Mouse (Mus musculus): ENCODE measurements around the gene Cep152. TPM values are rescaled to one million over a fixed set of nuclear protein-coding genes. Genes with fewer than 3 reads are reported as not detected.

Cep152 gene
- total RNA-seq (2015; ENCODE audit: low replicate concordance) (2.1 and 3.8 TPM in 2 replicates), total RNA-seq (2017; ENCODE audit: low replicate concordance) (11.1 and 18.4 TPM in 2 replicates)

DNA sequence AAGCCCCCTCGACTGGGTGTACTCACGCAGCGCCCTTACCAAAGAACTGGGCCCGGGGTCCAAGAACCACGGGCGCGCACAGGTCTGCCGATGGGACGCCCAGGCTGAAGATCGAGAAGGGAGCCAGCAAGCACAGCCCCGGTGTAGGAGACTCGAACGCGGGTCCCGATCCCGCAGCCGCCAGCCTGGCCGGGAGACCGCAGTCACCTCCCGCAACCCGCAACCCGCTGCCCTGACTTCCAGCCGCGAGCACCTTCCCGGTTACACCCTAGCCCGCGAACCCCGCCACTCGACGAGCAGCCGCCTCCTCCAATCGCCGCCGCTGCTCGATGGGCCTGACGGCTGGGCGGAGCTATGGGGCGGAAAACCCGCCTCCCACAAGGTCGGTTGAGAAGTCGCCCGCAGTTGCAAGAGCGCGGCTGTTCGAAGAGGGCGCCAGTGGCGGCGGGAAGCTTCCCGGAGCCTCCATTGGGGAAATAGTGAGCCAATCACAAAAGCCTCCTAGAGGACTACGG is at the start of gene Cep152:
Cep152 (minus strand) TSS at position 277 of the 515 bp plus-strand sequence.
- ATAC-seq (replicated peaks; ENCODE audit: low FRiP score, poor library complexity, severe bottlenecking): peak; percentile 97

DNA sequence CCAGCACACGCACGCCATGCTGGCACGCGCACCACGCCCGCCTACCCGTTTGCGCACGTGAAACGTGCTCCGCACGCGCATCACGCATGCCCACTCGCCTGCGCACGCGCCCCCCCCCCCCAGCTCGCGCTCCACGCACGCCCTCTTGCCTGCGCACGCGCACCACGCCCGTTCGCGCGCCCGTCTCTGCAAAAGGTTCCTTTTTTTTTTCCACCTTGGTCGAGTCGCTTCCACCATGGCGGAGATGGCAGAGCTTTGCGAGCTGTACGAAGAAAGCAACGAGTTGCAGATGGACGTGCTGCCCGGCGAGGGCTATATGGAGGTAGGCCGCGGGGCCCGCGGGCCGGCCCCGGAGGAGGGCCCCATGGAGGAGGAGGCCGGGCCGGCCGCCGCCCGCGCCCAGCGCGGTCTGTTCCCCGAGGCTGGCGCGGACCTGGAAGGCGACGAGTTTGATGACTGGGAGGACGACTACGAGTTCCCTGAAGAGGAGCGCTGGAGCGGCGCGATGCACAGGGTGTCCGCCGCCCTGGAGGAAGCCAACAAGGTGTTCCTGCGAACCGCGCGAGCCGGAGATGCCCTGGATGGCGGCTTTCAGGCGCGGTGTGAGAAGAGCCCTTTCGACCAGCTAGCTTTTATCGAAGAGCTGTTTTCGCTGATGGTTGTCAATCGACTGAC is 48.2 kb upstream of the Cep152 start, which contains the start of gene Eid1:
Eid1 (plus strand) TSS at position 139 of the 675 bp plus-strand sequence.
- ATAC-seq (replicated peaks; ENCODE audit: low FRiP score, poor library complexity, severe bottlenecking): peak; percentile 80

DNA sequence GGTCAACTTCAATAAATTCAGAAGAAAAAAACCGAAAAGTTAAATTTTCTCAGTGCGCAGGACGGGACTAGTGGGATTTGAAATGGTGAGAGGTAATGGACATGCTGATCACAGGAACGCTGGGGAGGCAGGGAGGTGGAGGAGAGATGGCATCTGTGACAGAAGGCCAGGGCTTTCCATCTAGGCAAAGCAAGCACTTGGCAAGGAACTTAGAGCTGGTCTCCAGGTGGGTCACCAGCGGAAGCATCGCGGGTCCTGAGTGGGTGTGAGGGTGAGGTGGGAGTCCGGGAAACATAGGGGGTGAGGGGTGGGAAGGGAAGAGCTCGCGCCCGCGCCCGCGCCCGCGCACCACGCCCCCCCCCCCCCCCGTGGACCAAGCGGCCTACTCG is 47.6 kb upstream of the Cep152 start:
- ATAC-seq (replicated peaks; ENCODE audit: low FRiP score, poor library complexity, severe bottlenecking): no peak

DNA sequence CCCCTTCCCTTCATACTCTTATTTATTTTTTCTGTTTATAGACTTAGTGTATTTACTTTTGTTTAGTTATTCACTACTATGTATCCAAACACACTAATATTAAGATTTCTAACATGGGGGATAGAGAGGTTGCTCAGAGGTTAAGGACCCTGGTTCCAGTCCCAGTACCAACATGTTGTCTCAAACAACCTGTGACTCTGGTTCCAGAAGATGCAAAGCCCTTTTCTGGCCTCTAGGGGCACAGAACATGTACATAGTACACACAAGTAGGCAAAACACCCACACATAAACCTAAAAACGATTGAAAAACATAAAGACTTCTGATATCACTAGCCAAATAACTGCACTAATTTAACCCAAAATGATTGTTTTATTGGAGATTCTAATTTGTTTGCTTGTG is 45.9 kb upstream of the Cep152 start:
- ATAC-seq (replicated peaks; ENCODE audit: low FRiP score, poor library complexity, severe bottlenecking): no peak

DNA sequence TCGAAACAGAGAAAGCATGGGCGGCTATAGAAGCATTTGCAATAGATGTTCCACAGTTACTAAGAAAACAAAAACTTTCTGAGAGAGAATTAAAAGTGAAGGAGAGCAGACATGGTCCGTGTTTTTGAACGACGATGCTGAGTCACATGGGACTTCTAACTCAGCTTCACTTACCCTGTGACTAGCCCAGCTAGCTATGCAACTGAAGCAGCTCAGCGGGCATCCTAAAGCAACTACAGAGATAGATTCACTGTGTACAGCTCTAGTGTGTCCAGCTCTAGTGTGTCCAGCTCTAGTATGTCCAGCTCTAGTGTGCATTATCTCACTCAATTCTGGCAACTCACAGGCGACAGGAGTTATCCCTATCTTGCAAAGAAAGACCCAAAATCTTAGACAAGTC is 42.8 kb upstream of the Cep152 start:
- ATAC-seq (replicated peaks; ENCODE audit: low FRiP score, poor library complexity, severe bottlenecking): peak; percentile 63

DNA sequence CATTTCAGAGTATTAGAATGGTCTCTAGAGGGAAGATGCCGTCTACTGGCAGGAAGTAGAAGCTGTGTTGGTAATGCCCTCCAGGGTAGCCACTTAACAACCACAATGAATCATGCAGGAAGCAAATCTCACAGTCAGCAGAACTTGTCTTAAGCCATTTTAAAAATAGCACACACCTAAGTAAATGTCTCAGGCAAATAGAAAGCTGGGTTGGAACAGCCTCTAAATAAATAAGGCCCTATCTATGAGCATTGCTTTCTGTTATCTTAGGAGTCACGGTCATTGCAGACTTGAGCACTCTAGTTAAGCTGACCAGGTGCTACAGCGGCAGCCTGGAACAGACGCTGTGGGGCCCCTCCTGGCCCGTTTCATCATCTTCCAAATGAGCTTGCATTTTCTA is 42.3 kb upstream of the Cep152 start:
- peak; percentile 57 for ATAC-seq (replicated peaks; ENCODE audit: low FRiP score, poor library complexity, severe bottlenecking)

DNA sequence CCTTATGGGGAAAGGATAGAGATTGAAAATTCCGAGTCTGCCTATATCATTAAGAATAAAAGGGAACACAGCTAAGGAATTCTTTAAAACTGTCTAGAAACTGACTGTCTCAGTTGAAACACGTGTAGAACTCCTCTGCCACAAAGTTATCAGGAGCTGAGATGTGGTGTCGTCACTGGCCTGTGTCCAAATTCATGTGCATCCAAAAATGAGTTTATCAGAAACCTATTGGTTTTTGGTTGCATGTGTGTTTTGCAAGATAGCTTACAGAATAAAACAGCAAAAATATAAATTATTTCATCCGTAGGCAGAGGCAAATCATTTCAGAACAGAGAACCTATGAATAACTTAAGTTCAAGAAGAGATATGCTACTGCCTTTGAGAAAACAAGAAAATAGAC is 41.8 kb upstream of the Cep152 start:
- ATAC-seq (replicated peaks; ENCODE audit: low FRiP score, poor library complexity, severe bottlenecking): peak; percentile 53

DNA sequence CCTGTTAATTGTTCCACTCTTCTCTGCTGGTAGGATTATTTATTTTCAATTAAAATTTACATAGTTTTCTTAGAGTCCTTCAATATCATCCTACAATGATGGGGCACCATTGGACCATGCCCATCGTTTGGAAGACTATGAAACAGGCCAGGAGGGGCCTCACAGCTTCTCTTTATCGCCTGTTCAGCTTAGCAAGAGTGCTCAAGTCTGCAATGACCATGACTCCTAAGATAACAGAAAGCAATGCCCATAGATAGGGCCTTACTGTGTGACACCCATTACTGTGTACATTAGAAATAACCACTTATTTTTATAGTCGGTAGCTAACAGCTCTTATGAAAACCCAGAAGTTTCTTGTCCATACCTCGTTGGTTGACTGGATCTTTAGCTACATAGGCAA is 41.0 kb upstream of the Cep152 start:
- peak; percentile 54 for ATAC-seq (replicated peaks; ENCODE audit: low FRiP score, poor library complexity, severe bottlenecking)

DNA sequence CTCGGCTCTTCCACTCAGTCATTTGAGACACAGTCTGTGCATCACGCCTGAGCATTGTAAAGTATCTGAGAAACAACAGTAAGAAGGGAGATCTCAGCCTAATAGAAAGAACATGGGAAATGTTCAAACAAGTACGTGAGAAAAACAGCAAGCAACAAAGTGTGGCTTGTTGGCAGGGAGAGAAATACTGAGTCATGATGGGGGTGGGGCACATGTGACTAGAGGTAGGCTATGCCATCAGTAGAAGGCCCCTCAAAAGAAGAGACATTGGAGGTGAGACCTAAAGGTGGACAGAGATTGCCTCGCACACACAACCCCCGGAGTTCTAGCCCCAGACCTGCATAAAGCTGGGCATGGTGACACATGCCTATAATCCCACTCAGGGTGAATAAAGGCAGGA is 40.3 kb upstream of the Cep152 start:
- peak; percentile 61 for ATAC-seq (replicated peaks; ENCODE audit: low FRiP score, poor library complexity, severe bottlenecking)

DNA sequence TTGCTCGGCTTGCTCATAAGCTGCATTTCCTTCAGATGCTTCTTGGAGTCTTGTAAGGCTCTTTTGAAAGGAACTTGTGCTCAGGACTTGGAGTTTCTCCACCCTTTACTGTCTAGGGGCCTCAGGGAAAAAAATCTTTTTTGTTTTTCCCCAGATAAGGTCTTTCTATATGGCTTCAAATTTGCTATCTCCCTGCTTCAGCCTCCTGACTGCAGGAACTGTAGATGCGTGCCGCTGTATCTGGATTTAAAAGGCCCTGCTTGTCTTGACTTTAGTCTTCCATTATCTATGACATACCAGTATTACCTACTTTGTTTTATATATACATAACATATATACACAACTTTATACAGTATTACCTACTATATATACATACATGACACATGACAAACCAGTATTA is 37.6 kb upstream of the Cep152 start:
- ATAC-seq (replicated peaks; ENCODE audit: low FRiP score, poor library complexity, severe bottlenecking): no peak

DNA sequence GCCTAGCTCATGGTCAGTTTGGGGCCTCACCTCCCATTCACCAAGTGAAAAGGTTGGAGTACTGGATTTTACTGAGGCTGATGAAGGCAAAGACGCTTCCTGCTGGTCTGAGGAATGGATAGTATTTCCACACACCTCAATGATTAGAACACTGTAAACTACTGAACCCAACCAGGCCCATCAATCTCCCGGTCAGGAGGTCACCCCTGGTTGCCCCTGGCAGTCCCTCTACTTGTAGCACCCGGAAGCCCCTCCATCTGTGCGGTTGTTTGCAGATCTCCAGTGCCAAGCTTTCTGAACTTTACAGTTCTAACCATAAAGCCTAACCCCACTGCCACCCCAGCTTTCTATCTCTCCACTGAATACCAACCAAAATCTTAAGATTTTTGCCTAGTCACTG is 36.2 kb upstream of the Cep152 start:
- ATAC-seq (replicated peaks; ENCODE audit: low FRiP score, poor library complexity, severe bottlenecking): no peak

DNA sequence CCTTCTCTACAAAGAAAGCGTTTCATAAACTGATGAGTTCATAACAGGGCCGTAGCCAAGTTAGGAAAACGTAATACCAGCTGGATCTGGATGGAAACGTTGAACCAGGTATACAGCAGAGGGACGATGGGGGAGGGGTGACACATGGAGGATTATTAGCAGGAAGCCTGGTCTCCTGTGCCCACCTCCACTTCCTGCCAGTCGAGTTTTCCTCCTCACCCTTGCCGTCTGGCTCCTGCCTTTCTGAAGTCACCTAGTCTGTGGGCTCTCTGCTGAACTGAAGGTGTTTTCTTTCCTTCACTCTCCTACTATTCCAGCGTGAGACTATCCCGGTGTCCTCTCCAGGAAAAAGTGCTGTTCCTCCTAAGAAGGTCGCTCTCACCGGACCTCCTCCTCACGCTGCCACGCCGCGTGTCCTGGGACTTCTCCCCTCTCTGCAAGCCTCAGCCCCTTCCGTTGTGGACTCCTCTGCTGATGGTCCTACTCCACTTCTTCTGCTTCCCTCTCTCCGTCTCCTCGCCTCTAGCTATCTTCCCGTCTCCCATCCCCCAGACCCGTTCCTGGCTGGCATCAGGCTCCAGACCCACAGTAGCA is 35.7 kb upstream of the Cep152 start:
- peak; percentile 19; the same call in 1 of the 2 replicates for ATAC-seq (replicated peaks; ENCODE audit: low FRiP score, poor library complexity, severe bottlenecking)

DNA sequence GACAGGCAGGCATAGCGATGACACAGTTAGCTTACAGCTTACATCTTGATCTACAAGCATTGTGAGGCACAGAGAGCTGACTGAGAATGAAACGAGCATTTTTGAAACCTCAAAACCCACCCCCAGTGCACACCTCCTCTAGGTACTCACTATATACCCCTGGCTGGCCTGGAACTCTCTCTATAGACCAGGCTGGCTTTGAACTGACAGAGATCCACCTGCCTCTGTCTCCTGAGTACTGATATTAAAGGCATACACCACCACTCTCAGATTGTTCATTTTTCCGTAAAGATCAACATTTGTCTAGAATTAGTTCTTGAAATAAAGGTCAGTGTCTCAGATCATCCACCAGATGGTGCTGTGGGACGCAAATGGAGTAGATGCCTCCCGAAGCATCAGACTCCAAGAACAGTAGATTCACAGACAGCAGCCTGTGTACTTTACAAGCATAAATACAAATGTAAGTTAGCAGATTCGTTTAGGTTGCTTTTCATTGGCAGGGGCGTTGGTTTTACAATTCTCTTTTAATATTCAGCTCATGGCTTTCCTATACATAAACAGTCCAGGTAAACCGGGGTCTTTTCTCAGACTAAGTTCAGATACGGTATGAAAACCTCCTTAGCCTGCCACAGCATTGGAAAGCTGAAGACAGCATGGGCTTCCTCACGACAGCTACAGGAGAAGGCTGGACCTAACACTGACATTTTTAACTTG is 35.1 kb upstream of the Cep152 start:
- ATAC-seq (replicated peaks; ENCODE audit: low FRiP score, poor library complexity, severe bottlenecking): peak; percentile 88

DNA sequence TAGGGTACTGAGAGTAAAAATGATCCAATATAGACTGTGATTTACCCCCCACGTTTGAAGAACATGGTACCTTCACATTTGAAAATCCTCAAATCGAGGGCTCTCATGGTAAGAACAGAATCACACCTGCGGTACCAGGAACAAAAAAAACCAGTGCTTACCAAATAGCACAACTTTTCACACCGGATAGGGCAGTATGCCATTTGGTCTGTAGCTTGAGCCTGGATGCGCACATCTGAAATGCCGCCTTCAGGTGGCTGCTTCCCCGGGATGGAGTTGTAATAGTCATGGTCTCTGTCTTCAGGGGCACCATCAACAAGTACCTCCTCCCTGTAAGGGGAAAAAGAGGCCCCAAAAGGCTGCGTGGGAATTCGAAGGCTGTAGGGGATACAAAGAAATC is 30.5 kb upstream of the Cep152 start:
- ATAC-seq (replicated peaks; ENCODE audit: low FRiP score, poor library complexity, severe bottlenecking): no peak

DNA sequence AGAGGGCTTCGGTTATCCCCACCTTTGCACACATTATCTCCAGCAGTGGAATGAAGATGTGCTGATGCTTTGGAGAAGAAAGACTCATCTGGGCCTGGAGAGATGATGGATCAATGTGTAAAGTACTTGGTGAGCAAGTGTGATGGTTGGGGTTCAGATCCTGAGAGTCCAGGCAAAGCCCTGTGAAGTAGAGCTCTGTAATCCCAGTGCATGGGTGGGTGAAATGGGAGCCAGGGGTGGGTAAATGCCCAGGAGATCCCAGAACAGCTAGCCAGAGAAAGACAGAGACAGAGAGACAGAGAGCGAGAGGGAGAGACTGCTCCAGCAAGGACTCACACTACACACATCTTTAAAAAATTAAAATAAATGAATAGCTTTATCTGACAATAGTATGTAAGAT is 28.4 kb upstream of the Cep152 start:
- no peak for ATAC-seq (replicated peaks; ENCODE audit: low FRiP score, poor library complexity, severe bottlenecking)

DNA sequence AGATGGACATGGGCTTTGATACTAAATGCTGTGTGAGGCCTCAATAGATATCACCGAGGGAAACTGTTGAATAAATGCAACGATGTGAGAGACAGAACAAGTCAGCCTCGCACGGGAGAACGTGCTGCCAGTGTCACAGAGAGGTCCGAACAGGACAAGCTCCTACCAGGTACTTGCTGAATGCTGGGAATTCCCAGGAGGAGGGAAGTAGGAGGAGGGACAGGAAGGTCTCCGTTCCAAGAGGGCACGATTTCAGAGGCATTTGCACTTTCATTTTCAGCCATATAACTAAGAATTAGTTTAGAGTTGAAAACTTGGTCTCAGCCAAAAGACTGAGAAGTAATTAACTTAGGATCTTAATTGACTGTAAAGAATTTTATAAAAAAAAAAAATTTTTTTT is 26.6 kb upstream of the Cep152 start:
- ATAC-seq (replicated peaks; ENCODE audit: low FRiP score, poor library complexity, severe bottlenecking): no peak

DNA sequence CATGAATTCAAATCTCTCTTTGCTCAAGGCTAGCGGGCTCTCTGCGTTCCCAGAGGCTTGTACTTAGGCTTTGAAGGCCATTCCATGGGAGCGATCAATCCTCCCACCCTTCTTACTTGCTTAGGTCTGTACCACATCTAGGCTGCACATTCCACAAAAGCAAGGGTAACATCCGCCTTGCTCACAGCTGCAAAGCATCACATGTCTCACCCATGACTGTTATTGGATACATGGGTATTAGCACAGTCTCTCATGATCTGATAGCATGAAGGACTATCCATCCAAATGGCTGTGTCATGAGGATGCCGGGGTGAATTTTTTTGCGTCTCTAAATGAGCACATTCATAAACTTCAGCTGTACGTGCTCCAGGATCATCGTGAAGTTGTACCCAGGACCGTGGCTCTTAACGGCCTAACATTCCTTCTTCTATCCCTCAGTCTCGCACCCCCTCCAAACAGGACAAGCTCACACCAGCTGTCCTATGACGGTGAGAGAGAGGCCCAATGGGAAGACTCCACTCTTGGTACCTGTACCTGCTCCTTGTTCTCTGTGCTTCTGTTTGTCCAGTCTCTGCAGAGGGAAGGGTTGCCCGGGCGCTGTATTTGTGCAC is 25.9 kb upstream of the Cep152 start:
- ATAC-seq (replicated peaks; ENCODE audit: low FRiP score, poor library complexity, severe bottlenecking): no peak

DNA sequence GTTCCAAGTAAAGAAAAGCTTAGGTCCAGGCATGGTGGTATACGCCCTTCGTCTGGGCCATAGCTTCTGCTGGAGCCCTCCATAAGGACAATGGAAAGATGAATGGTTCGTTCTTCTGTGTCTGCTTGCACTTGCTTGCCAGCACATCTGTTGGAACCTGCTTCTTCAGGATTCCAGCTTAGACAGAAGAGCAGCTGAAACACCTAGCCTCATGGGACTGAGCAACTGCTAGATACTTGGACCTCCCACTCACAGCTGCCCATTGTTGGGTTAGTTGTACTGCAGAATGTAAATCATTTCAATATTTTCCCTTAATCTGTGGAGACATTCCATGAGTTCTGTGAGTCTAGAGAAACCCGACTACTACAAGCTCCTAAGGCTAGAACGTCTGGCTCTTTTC is 25.1 kb upstream of the Cep152 start:
- ATAC-seq (replicated peaks; ENCODE audit: low FRiP score, poor library complexity, severe bottlenecking): no peak

DNA sequence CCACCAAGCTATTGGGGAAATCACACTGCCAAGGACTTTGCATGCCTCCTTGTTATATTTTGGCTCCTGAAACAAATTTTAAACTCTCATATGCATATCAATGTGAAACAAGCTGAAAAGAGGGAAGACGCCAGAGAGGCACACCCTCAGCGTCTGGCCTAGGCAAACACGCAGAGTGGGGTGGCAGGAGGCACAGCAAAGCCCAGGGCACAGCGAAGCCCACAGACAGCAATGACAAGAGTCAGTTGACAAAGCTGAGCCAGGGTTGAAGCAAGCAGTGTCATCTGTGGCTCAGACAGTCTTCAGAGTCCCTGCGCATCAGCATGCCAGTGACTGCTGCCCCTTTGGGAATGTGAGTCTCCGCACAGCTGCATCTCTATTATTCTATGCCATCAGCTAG is 20.0 kb upstream of the Cep152 start:
- no peak for ATAC-seq (replicated peaks; ENCODE audit: low FRiP score, poor library complexity, severe bottlenecking)

DNA sequence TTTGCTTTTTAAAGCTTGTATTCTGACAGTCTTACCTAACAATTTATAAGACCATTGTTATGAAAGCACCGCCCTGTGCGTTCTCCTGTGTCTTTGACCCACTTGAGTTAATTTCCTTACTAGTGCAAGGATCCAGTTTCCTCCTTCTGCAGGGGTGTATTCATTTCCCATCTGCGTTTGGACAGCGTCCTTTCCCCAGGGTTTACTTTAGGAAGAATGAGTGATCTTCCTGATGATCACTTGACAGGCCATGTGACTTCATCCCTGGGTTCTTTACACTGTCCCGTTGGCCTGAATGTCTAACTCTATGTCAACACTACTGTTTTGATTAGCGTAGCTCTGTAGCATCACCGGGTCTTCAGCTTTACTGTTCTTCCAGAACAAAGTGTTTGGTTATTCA is 12.4 kb upstream of the Cep152 start:
- no peak for ATAC-seq (replicated peaks; ENCODE audit: low FRiP score, poor library complexity, severe bottlenecking)
